18 mouse cellular contexts compared by ENCODE assay signal in the genomic region with DNA sequence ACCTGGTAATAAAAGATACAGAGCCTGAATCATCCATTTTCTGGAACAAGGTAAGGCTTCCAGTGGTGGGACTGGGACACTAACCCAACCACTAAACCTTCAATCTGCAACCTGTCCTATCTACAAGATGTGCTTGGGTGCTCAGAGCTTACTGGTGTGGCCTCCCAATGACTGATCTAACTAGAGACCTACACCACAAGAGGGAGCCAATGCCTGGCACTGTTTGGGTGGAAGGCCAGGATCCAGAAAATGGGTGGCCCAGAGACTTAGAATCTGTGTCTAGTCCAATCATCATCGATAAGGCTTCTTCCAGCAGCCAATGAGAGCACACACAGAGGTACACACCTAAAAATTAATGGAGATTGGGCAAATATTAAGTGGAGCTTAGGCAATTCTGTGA.
DNase-seq lines count a peak whose midpoint lies in the region; ATAC-seq and TF ChIP-seq lines count a peak whose summit lies in the region.
"Had no signal": no experiment of that assay in that cellular context is flagged by ENCODE, and none has a peak within 500 bp of the region (broad histone marks: within the 10 kb centered on the region; RNA-seq: fewer than 3 reads in every experiment).

No protein-coding gene starts in this region.

- H3K9ac ChIP-seq in kidney, postnatal 0 days (ENCODE audit: low read depth, low read length), result no peak overlapping the region
- H3K9ac ChIP-seq in kidney, embryonic 16.5 days (replicated peaks; ENCODE audit: low read length), result no peak overlapping the region
- H3K9ac ChIP-seq: embryonic facial prominence, embryonic 15.5 days; heart, embryonic 12.5 days; limb, embryonic 12.5 days; liver, postnatal 0 days had no signal

- no peak overlapping the region for H3K27ac ChIP-seq in kidney, postnatal 0 days
- no peak overlapping the region for H3K27ac ChIP-seq in kidney, embryonic 16.5 days (ENCODE audit: low read length)
- no peak overlapping the region for H3K27ac ChIP-seq in cerebellum, adult 2 months (ENCODE audit: insufficient read depth, low read length)
- H3K27ac ChIP-seq: embryonic facial prominence, embryonic 15.5 days; hindbrain, embryonic 10.5 days; limb, embryonic 12.5 days; midbrain, embryonic 10.5 days had no signal

- 94% methylated on average over 1 of the region's 1 CpGs for WGBS in kidney, postnatal 0 days
- WGBS in kidney, embryonic 16.5 days, result 75% methylated on average over 1 of the region's 1 CpGs
- WGBS in cerebellum, adult 2 months, result 93% methylated on average over 1 of the region's 1 CpGs

- H3K36me3 ChIP-seq in kidney, postnatal 0 days (ENCODE audit: insufficient read depth, low read length), result no peaks in the 10 kb centered on the region
- H3K36me3 ChIP-seq in kidney, embryonic 16.5 days (ENCODE audit: insufficient read depth, low read length), result no peaks in the 10 kb centered on the region
- H3K36me3 ChIP-seq: embryonic facial prominence, embryonic 15.5 days; heart, embryonic 12.5 days; hindbrain, embryonic 10.5 days; limb, embryonic 12.5 days; midbrain, embryonic 10.5 days had no signal

- H3K4me1 ChIP-seq in kidney, postnatal 0 days (replicated peaks; ENCODE audit: insufficient read depth, low read length), result no peaks in the 10 kb centered on the region
- no peaks in the 10 kb centered on the region for H3K4me1 ChIP-seq in kidney, embryonic 16.5 days (ENCODE audit: insufficient read depth, low read length)
- H3K4me1 ChIP-seq in cerebellum, adult 2 months (ENCODE audit: control insufficient read depth, insufficient read depth, low read length), result no peaks in the 10 kb centered on the region
- H3K4me1 ChIP-seq: embryonic facial prominence, embryonic 15.5 days; heart, embryonic 12.5 days; hindbrain, embryonic 10.5 days; limb, embryonic 12.5 days had no signal

- H3K4me2 ChIP-seq in kidney, postnatal 0 days (ENCODE audit: low read length), result no peak overlapping the region
- H3K4me2 ChIP-seq in kidney, embryonic 16.5 days (replicated peaks; ENCODE audit: low read depth, low read length), result no peak overlapping the region
- H3K4me2 ChIP-seq: embryonic facial prominence, embryonic 15.5 days; heart, embryonic 12.5 days; limb, embryonic 12.5 days had no signal

- no peak overlapping the region for H3K4me3 ChIP-seq in kidney, postnatal 0 days (replicated peaks; ENCODE audit: low read depth, low read length)
- no peak overlapping the region for H3K4me3 ChIP-seq in kidney, embryonic 16.5 days (ENCODE audit: low read length)
- no peak overlapping the region for H3K4me3 ChIP-seq in cerebellum, adult 2 months (replicated peaks; ENCODE audit: insufficient read depth, low read depth, low read length)
- H3K4me3 ChIP-seq: embryonic facial prominence, embryonic 15.5 days; heart, embryonic 12.5 days; hindbrain, embryonic 10.5 days; limb, embryonic 12.5 days; midbrain, embryonic 10.5 days; myocyte had no signal

- no peak for TF ChIP-seq POLR2A in cerebellum, adult 2 months (IDR thresholded peaks at IDR 0.05; ENCODE audit: borderline replicate concordance, insufficient read depth, low read length)

- TF ChIP-seq CTCF in kidney, postnatal 0 days (IDR thresholded peaks at IDR 0.05; ENCODE audit: low read depth), result peak; percentile 49
- TF ChIP-seq CTCF in cerebellum, adult 2 months (IDR thresholded peaks at IDR 0.05; ENCODE audit: borderline replicate concordance, insufficient read depth, low read depth, low read length), result peak; percentile 29; the same call in 1 of the 2 replicates

- DNase-seq in kidney, postnatal 0 days (ENCODE audit: low spot score), result no peak
- peak; percentile 11 for DNase-seq in right cerebral cortex, adult 18-20 months
- no peak for DNase-seq in right cerebral cortex, postnatal 14 days
- peak; percentile 21 to 43 for DNase-seq in cerebellum, adult 2 months
- DNase-seq in adipocyte (ENCODE audit: low spot score), result no peak
- no peak for DNase-seq in urinary bladder, postnatal 25 days (ENCODE audit: low spot score)
- DNase-seq: adrenal gland, postnatal 10 days; gastrocnemius, postnatal 10 days; liver, postnatal 0 days had no signal

- no peak for ATAC-seq in kidney, postnatal 0 days (replicated peaks; ENCODE audit: low FRiP score, low read depth)
- ATAC-seq in kidney, embryonic 16.5 days (ENCODE audit: low FRiP score, low TSS enrichment), result no peak
- ATAC-seq: forebrain, embryonic 14.5 days; inflammation-experienced regulatory T-cells, adult 6 months; liver, postnatal 0 days had no signal

- no peaks in the 10 kb centered on the region for H3K9me3 ChIP-seq in kidney, postnatal 0 days (replicated peaks; ENCODE audit: low read length)
- H3K9me3 ChIP-seq in kidney, embryonic 16.5 days (ENCODE audit: low read length), result no peaks in the 10 kb centered on the region
- H3K9me3 ChIP-seq: embryonic facial prominence, embryonic 15.5 days; heart, embryonic 12.5 days; hindbrain, embryonic 10.5 days; limb, embryonic 12.5 days; midbrain, embryonic 10.5 days had no signal

- H3K27me3 ChIP-seq in kidney, postnatal 0 days (ENCODE audit: insufficient read depth, low read length), result no peaks in the 10 kb centered on the region
- no peaks in the 10 kb centered on the region for H3K27me3 ChIP-seq in kidney, embryonic 16.5 days (ENCODE audit: insufficient read depth, low read length)
- no peaks in the 10 kb centered on the region for H3K27me3 ChIP-seq in cerebellum, adult 2 months (ENCODE audit: control insufficient read depth, insufficient read depth, low read length)
- H3K27me3 ChIP-seq: embryonic facial prominence, embryonic 15.5 days; heart, embryonic 12.5 days; limb, embryonic 12.5 days had no signal

Comparison
In these comparisons a context has a peak if more than half of its experiments do, and no peak if none do; other contexts are left out.
1. DNase-seq: peak in right cerebral cortex, adult 18-20 months (single experiment) and cerebellum, adult 2 months (2 of 2); none in kidney, postnatal 0 days (single experiment), right cerebral cortex, postnatal 14 days (single experiment), adipocyte (single experiment) and urinary bladder, postnatal 25 days (single experiment).